Mouse (Mus musculus) E14TG2a.4 (cell line): Measurements from ENCODE around the gene Cnpy4.

Source experiments
- CTCF ChIP-seq: conservative IDR thresholded peaks from 2 replicates; pipeline ENCODE4 v1.5.1; 2014; ENCODE audit warnings: low read length
- POU5F1 ChIP-seq: IDR thresholded peaks from 2 replicates; pipeline ENCODE4 v1.6.1; 2014; ENCODE audit warnings: low read length, borderline replicate concordance

DNA sequence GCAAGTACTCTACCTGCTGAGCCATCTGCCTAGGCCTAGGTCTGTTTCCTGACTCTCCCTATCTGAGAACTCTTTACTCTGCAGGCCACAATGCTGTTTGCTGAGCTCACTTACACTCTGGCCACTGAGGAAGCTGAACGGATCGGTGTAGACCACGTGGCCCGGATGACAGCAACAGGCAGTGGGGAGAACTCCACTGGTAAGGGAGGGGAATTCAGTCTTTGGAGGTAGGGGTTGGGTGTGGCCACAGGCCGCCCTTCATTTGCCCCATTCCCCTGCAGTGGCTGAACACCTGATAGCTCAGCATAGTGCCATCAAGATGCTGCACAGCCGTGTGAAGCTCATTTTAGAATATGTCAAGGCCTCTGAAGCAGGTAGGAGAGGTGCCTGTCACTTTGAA is 24.2 kb upstream of the Cnpy4 start:
- TF ChIP-seq CTCF (no peak), POU5F1 (no peak)
